Mouse (Mus musculus) bone marrow, adult 2 months (tissue): ENCODE data around the gene Gm29094.
"Not testable (repeated sequence)": the region's sequence is repeated elsewhere in the genome, so short reads cannot be mapped to it uniquely, and the experiment has no call there.

ENCODE experiments used
- CTCF ChIP-seq: fragments of 200-500 bp; IDR thresholded peaks from 2 replicates; pipeline ENCODE4 v1.5.1; 2011; ENCODE audit warnings: low read length, control low read depth; ENCODE audit not compliant: control insufficient read depth, insufficient read depth
- POLR2A ChIP-seq: fragments of 200-500 bp; IDR thresholded peaks from 2 replicates; pipeline ENCODE4 v1.6.1; 2011; ENCODE audit warnings: low read depth, mild to moderate bottlenecking, control low read depth, low read length, borderline replicate concordance; ENCODE audit not compliant: control insufficient read depth

GRCm38 (mm10) chr9:89187006-89187405 is 12.2 kb upstream of the Gm29094 start:
- not testable (repeated sequence) for TF ChIP-seq CTCF, POLR2A
